Mouse (Mus musculus): ENCODE measurements around the gene Arhgef25.
"Not testable (repeated sequence)": the region's sequence is repeated elsewhere in the genome, so short reads cannot be mapped to it uniquely, and the experiment has no call there.

Arhgef25 gene

DNA sequence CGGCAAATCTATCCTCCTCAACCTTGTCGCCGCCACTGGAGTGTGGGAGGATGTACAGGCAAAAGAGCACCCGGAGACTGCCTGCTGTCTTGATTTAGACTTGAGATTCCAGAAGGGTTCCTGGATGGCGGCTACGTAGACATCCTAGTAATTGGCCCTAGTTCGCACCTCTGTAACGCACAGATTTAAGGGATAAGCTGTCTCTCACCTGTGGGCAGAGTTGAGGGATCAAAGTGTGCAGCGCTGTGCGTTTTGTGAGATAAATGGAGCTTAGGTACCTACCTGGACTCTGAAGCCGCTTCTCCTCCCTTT lies 23.5 kb downstream of the Arhgef25 start:
- DNase-seq (ENCODE audit: low spot score in 2 of 2), result no peak

GRCm38 (mm10) chr10:127165654-127166403 lies 24.1 kb downstream of the Arhgef25 start:
- peak; percentile 67 to 73 for DNase-seq (ENCODE audit: low spot score in 2 of 2)

DNA sequence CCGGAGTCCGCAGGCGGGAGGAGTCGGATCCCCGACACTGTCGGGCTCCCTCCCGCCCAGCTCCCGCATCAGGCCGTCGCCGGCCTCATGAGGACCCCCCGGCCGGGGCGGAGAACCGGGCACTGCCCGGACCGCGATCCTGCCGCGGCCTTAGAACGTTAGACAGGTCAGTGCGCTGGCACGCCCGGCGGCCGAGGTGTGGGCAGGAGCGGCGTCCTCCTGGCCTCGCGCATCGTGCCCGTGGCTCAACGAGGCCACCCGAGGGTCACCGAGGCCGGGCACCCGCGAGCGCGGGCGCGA lies 24.6 kb downstream of the Arhgef25 start:
- DNase-seq (ENCODE audit: low spot score in 2 of 2), result no peak

DNA sequence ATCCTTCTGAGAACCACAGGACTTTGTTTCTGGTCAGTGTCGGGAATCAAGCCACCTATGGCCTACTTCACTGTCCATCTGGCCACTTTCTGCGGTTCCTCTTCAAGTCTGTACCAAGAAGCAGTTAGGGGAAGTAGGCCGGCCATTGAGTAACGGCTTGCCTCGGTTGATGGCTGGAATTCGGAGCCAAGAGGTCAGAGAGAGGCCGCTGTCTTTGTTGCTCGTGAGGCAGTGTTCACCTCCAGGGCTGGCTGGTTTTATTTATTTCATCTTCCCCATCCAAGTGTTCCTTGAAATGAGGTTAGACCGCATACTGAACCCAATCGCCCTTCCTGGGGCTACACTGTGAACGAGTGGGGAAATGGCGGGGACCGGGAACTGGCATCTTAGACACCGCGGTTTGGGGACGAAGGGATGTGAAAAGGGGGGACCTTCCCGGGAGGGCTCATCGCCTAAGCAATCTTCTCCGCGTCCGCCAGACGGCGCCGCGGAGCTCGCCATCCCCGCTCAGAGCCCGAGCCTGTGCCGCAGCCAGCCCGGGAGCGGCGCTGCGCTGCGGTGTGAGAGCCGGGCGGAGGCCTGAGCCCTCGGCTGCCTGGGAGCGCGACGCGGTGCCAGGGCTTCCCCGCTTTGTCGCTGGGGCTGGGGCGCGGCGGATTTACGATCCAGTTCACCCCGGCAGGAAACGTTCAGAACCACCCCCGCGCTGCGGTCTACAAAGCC lies 25.1 kb downstream of the Arhgef25 start, which contains the start of gene B4galnt1:
Gene B4galnt1, plus strand, starts transcription at position 595 of the 723 bp plus-strand sequence.
- peak; percentile 77 to 83 for DNase-seq (ENCODE audit: low spot score in 2 of 2)

DNA sequence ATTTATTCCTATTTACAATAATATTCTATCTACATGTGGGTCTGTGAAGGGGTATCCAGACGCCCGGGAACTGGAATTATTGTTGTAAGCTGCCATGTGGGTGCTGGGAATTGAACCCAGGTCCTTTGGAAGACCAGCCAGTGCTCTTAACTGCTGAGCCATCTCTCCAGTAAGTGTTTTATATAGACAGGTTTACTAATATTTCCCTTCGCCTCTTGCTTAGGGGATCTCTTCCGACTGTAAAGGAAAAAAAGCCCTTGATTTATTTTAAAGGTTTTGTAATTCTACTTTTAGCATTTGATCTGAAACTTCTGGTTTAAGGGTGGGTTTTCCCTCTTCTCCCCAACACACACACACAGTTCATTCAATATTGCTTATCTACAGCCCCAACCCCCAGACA lies 25.7 kb downstream of the Arhgef25 start:
- no peak for DNase-seq (ENCODE audit: low spot score in 2 of 2)

- not testable (repeated sequence) for DNase-seq (ENCODE audit: low spot score in 2 of 2)
Measured at GRCm38 (mm10) chr10:127162771-127163261, 27.1 kb downstream of the Arhgef25 start.

DNA sequence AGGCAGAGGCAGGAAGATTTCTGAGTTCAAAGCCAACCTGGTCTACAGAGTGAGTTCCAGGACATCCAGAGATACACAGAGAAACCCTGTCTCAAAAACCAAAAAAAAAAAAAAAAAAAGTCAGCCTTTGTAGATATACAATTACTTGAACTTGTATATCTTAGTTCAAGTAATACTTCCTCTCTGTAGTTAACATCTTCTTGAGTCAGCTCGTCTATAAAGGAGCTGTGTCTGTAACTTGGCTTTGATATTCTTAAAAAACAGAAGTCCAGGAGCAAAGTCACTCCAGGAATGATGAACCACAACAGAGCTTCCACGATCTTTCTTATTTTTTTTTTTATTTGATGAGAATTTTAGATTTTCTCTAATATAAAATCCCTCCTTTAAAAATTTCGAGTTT lies 29.2 kb downstream of the Arhgef25 start:
- no peak for DNase-seq (ENCODE audit: low spot score in 2 of 2)

GRCm38 (mm10) chr10:127160081-127160480 lies 29.8 kb downstream of the Arhgef25 start:
- no peak for DNase-seq (ENCODE audit: low spot score in 2 of 2)

DNA sequence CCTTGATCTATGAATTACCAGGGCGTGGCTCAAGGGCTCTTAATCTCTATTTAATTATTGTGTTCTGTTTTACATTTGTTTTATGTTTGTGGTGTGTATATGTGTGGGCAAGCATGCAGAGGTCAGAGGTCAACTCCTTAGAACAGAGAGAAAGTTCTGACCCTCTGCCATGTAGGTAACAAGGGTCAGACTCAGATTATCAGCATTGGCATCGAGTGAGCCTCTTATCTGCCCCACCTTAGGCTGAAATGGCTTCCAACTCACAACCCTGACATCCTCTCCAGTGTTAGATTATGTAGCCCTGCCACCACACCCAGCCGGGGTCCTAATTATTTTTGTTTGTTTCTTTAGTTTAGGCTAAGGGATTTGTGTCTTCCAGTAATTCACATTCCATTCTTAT lies 31.4 kb downstream of the Arhgef25 start:
- no peak for DNase-seq (ENCODE audit: low spot score in 2 of 2)

DNA sequence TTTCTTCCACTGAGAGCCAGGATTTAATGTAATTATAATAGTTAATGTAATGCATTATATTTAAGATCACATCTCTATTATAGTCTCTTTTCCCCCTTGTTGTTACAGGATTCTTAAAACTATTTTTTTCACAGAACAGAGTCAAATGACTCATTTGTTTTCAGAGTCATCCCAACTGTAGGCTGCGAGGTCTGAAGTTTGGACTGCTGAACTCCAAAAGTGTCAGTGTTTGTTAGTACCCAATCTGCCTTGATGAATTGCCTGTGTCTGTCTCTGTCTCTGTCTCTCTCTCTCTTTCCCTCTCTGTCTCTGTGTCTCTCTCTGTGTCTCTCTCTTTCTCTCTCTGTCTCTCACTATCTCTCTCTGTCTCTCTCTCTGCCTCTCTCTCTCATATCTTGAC lies 33.4 kb downstream of the Arhgef25 start:
- no peak for DNase-seq (ENCODE audit: low spot score in 2 of 2)

DNA sequence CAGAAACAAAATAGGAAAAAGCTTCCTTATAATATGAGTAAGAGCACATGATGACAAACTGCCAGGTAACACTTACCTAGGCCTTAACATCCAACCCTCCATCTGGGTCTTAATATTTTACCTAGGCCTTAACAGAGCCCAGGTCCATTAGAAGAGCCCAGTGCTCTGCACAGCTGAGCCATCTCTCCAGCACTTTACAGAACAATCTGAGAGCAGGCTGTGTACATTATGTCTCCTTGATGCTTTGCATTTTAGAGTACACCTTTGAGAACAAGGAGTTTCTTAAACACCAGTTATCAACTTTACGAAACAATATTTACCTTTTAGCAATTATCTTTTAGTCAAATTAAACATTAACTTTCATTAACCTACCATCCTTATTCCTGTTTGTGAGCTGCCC lies 33.8 kb downstream of the Arhgef25 start:
- DNase-seq (ENCODE audit: low spot score in 2 of 2), result no peak

- DNase-seq (ENCODE audit: low spot score in 2 of 2), result no peak
Measured at GRCm38 (mm10) chr10:127154652-127155051, 35.2 kb downstream of the Arhgef25 start.

DNA sequence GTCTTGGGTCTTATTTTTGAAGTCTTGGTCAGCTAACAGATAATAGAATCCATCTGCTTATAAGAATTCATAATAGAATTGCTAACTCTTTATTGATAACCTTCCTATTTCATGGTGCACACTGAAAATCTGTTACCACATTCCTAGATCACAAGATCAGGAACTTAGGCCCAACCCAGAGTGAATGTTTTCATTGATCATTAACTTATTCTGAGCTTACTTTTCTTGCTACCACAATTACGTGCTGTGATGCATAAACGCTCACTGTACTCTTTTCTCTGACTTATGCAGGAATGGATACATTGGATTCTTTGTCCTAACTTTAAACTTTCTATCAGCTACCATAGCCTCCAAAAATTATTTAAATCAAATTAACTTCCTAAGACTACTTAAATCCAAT lies 35.6 kb downstream of the Arhgef25 start:
- DNase-seq (ENCODE audit: low spot score in 2 of 2), result no peak

DNA sequence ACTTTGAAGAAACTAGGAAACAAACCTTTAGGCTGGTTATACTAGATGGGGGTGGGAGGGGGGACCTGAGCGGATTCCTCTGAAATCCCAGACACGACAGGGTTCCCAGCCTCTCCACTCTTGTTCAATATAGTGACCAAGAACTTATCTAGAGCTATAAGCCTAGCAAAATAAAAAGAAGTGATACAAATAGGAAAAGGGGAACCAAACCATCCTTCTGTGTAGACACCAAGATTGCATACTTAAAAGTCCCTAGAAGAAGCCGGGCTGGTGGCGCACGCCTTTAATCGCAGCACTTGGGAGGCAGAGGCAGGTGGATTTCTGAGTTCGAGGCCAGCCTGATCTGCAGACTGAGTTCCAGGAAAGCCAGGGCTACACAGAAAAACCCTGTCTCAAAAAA lies 36.6 kb downstream of the Arhgef25 start:
- DNase-seq (ENCODE audit: low spot score in 2 of 2), result no peak

- not testable (repeated sequence) for DNase-seq (ENCODE audit: low spot score in 2 of 2)
Measured at GRCm38 (mm10) chr10:127152556-127152955, 37.3 kb downstream of the Arhgef25 start.

- not testable (repeated sequence) for DNase-seq (ENCODE audit: low spot score in 2 of 2)
Measured at GRCm38 (mm10) chr10:127151233-127151632, 38.6 kb downstream of the Arhgef25 start.

- DNase-seq (ENCODE audit: low spot score in 2 of 2), result no peak
Measured at GRCm38 (mm10) chr10:127150471-127150872, 39.4 kb downstream of the Arhgef25 start.

DNA sequence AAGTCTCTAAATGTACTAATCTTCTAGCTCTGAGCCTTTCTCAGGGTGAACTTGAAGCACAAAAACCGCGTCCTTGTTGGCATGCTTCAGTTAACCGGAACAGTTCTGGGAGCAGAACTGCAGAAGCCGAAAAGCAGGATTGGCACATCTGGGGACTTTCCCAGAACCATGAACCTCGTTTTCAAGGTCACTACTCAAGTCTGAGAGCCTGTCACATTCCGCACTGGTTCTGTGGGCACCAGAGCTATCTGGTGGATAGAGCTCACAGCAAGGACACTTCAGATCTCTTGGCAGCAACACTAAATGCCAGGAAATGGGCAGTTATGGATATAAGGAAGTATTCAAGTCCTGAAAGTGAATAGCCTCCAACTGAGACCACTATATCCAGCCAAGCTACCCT lies 42.7 kb downstream of the Arhgef25 start:
- DNase-seq (ENCODE audit: low spot score in 2 of 2), result no peak

GRCm38 (mm10) chr10:127145303-127145702 lies 44.6 kb downstream of the Arhgef25 start:
- no peak for DNase-seq (ENCODE audit: low spot score in 2 of 2)

DNA sequence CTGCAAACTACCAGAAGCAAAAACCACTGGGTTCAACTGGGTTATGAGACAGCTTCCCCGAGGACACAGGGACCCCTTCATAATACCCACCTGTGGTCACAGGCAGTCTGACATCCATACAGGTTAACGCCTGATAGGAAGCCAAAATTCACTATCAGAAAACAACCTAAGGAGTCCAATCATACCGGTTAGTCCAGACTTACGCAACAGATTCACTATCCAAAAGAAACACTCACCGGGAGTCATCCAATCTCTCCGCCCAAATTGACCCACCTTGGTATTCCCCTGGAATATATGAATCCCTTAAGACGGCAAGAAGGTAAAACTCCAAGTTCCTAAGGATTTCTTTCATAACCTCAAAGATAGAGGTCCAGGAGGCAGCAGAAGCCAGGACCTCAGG lies 45.3 kb downstream of the Arhgef25 start:
- DNase-seq (ENCODE audit: low spot score in 2 of 2), result no peak

DNA sequence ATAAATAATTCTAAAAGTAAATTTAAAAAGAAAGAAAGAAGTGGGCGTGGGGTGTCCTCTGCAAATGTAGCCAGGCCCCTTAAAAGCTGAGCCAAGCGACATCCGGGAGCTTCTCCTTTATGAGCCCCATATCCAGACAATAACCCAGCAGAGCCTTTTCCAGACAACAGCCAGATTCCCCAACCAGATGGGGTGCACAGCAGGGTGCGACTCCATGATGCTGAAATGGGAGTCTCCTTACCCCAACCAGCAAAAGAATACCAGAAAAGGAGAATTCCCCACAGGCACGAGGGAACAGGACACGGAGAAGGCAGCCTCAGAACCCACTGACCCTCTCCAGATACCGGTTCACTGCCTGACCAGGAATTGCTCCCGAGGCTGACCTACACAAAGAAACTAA lies 46.7 kb downstream of the Arhgef25 start:
- DNase-seq (ENCODE audit: low spot score in 2 of 2), result no peak

DNA sequence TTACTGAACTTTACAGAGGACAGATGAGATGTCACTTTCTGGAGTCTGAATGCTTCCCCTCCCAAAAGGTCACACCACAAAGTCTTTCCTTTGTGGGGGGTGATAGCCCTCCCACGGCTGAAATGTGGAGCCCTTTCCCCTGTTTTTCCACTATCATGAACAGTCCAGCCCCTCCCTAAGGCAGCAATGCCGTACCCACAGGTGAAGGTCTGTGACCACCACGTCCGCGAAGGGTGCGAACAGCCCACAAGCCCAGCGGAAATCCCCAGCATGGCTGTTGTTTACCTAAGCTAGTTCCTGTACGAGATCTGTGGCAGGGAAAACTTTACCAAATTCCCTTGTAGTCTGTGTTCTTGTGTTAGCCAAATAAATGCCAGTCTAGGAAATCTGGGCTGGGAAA lies 48.4 kb downstream of the Arhgef25 start:
- peak in 1 of 2 experiments; percentile 39 for DNase-seq (ENCODE audit: low spot score in 2 of 2)

GRCm38 (mm10) chr10:127140971-127141370 lies 48.9 kb downstream of the Arhgef25 start:
- no peak for DNase-seq (ENCODE audit: low spot score in 2 of 2)

Measured in spleen, postnatal 10 days (tissue).